Mouse (Mus musculus): ENCODE data around the gene Prc1.

Prc1 gene

DNA sequence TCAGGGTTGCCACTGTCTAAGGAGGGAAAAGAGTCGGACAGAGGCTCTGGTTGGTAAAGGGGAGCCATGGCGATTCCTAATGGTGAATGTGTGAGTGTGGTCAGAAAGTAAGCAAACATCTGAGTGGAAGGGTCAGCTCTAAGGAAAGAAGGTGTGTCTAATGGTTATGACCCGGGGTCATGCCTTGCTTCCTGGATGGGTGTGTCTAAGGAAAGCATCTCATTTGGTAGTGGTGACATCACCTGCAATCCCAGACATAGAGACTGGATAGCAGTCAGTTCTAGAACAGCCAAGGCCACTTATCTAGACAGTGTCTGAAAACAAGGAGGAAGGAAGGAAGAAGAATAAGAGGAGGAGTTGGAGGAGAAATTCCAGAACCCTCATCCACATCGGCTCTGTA lies 40.6 kb downstream of the Prc1 start:
- no peak for DNase-seq (ENCODE audit: low read depth, low spot score)

DNA sequence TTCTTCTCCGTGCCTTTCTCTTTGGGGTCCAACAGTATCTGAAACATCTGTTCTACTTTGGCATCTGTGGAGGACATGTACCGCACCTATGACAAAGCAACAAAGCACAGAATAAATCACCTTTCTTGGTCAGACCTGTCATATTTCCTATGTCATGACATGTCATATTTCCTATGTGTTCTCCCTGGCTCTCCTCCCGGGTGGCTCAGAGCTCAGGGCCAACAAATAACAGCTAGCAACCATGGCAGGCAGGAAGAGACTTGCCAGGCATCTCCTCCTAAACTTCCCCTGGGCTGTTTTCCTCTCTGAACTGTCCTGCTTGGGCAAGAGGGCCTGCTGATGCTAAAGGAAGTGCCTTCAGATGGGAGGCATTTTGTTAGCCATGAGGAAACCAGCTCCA lies 42.7 kb downstream of the Prc1 start:
- DNase-seq (ENCODE audit: low read depth, low spot score) = no peak

DNA sequence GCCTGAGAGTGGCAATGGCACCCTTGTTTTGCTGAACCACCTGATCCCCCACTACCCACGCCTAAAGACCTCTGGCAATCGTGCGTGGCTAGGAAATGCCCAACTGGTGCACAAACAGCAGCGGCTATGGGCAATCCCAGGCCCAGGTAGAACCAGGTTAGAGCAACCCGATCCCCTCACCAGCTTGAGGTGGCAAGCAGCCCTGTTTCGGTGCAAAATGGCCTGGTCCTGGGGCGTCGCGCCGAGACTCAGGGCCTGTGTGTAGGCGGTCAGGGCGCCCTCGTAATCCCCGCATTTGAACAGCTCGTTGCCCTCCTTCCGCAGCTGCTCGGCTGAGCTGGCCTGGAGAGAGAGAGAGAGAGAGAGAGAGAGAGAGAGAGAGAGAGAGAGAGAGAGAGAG lies 45.1 kb downstream of the Prc1 start:
- no peak for DNase-seq (ENCODE audit: low read depth, low spot score)

DNA sequence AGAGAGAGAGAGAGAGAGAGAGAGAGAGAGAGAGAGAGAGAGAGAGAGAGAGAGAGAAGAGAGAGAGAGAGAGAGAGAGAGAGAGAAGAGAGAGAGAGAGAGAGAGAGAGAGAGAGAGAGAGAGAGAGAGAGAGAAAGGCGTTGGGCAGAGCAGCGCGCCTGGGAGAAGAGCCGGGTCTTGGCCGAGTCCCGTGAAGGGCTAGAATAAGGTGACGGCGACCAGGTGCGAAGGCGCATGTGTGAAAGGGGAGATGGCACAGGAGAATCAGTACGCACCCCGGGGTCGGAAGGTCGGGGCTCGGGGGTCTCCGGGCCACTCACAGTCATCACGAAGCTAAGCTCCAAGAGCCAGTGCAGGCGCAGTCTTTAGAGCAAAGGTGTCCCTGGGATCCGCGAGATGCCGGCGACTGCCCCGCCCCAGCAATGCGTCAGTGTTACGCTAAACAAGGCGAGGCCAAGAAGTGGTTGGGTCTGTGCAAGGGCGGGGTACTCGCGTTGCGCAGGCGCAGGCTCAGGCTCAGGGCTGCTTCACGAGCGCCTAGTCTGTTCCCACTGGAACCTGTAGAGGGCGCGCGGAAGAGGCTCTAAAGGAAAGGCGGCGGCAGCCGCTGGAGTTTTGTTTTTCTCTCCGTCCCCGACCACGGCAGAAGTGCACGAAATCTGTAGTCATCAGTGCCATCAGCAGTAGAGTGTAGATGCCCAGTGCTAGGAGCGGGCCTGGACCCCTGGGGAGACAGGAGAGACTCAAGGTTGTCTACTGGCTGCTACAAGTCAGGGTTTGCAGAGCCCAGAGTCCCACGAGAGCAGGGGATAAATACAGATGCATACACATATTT lies 45.8 kb downstream of the Prc1 start:
- peak; percentile 97 for DNase-seq (ENCODE audit: low read depth, low spot score)

- DNase-seq (ENCODE audit: low read depth, low spot score) = no peak
Observed at GRCm38 (mm10) chr7:80340793-80341192, 46.5 kb downstream of the Prc1 start, which contains the start of gene Unc45a. Gene Unc45a (minus strand): TSS chr7:80341005.

- no peak for DNase-seq (ENCODE audit: low read depth, low spot score)
Observed at GRCm38 (mm10) chr7:80341793-80342192, 47.5 kb downstream of the Prc1 start.

- DNase-seq (ENCODE audit: low read depth, low spot score) = peak; percentile 93
Observed at GRCm38 (mm10) chr7:80342858-80343257, 48.6 kb downstream of the Prc1 start, which contains the start of gene Hddc3. Gene Hddc3 (plus strand): TSS chr7:80343104.

- DNase-seq (ENCODE audit: low read depth, low spot score) = no peak
Observed at GRCm38 (mm10) chr7:80343270-80344018, 49.2 kb downstream of the Prc1 start.

DNA sequence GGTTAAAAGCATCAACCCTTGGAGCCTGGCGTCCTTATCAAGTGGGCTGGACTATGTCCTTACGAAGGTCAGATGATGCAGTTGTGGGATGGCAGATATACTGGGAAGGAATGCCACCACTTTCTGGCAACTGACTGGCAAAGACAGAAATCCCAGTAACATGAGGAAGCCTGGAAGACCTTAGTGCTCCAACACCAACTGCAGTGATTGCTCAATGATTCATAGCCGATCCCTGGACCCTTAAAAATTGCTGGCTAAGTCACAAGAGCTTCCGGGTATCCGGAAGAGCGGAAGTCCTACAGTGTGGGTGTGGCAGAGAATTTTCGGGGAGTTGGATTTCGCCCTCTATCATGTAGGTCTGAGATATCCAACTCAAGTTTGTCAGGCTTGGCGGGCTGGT lies 51.9 kb downstream of the Prc1 start:
- DNase-seq (ENCODE audit: low read depth, low spot score) = no peak

- DNase-seq (ENCODE audit: low read depth, low spot score) = no peak
Observed at GRCm38 (mm10) chr7:80346830-80347229, 52.6 kb downstream of the Prc1 start.

DNA sequence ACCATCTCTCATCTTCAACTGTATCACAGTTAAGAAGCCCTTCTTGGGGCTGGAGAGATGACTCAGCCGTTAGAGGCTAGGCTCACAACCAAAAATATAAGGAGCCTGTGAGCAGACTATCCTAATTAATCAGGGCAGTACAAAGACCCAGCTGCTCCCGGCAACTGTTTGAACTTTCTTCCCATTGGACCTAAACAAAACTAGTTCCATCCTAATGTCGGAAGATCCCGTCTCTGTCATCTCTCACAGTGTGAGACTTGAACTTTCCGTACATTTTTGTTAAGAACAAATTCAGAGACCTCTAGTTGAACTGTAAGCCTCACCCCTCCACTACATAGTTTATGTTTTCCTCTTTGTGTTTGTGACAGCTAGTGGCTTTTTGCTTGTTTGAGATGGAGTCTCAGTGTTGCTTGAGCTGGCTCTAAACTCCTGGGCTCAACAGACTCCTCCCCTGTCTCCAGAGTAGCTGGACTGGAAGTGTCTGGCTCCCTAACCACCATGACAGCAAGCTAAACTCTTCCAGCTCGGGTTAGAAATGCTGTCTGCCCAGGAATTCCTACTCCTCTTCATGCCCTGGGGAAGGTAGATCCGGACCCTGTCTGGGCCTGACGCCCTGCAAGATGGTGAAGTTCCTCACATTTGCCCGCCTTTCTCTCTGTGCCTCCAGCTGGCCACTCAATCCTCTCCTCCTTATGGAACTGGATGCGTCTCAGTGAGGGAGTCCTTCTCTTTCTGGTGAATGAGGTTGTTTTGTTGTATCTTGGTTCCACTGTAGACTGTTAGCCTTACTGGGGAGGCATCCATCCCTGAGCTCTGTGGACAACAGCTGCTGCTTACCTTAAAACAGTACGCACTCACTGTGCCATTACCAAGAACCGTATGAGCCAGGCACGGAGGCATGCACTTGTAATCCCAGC lies 53.7 kb downstream of the Prc1 start:
- no peak for DNase-seq (ENCODE audit: low read depth, low spot score)

GRCm38 (mm10) chr7:80350808-80351207 lies 56.6 kb downstream of the Prc1 start:
- no peak for DNase-seq (ENCODE audit: low read depth, low spot score)

DNA sequence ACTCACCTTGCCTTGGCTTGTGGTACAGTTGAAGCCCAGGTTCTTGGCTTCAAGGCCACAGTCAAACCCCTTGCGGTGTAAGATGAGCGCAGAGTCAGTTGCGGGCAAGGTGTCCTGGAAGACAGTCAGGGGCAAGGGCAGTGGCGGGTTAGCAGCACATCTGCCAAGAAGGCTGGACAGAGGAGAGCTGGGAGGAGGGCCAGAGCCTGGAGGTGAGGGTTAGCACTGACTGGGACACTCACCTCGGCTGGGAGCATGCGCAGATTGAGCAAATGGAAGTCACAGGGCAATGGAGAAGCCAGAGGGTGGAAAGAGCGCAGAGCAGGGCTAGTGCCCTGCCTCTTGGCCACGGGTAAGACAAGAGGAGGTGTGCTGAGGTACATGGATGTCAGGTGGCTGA lies 58.7 kb downstream of the Prc1 start:
- DNase-seq (ENCODE audit: low read depth, low spot score) = no peak

DNA sequence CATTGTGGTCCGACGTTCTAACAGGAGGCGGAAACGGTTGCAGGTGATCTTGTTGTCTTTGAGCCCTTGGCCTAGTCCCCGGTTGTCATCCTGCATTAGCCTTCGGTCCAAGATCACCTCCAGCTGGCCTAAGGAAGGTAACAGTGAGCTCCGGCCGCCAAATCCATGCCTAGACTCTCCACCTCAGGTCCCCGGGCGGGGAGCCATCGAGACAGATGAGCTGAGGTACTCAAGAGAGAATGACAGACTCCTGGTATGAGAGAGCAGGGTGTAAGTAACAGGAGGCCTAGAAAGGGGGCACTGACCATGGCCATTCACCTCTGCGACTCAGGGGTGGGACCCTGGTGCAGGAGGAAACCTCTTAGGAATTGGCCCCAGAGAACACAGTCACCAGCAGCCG lies 62.1 kb downstream of the Prc1 start:
- DNase-seq (ENCODE audit: low read depth, low spot score) = no peak

DNA sequence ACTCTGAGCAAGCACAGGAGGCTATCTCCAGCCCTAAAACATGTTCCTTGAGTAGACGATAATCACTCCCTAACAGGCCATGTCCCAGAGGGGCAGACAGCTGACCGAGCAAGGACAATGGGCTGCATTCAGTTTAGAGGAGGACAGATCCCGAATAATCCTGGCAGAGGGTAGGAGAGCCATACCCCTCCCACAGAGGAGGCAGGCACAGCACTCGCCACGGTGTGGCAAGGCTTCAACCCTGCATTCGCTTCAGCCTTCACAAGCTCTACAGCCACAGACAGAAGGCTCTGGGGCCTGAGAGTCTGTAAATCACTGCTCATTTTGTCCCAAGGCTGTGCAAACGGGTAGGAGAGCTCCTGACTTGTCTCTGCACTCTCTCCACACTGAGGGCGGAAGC lies 62.9 kb downstream of the Prc1 start:
- DNase-seq (ENCODE audit: low read depth, low spot score) = no peak

GRCm38 (mm10) chr7:80358039-80358438 lies 63.8 kb downstream of the Prc1 start:
- no peak for DNase-seq (ENCODE audit: low read depth, low spot score)

DNA sequence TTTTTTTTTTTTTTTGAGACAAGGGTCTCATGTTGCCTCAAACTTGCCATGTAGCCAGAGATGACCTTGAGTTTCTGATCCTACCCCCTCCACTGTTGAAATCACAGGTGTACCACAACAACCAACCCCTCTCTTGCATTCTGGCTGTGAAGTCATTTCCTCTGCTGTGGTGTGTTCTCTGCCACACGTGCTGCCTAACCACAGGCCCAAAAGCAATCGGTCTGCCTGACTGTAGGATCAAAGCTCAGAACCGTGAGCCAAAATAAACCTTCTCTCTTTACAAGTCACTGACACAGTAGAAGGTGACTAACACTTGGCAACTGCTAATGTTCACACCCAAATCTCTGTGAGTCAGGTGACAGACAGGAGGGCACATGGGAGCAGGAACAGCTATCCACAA lies 66.2 kb downstream of the Prc1 start:
- no peak for DNase-seq (ENCODE audit: low read depth, low spot score)

DNA sequence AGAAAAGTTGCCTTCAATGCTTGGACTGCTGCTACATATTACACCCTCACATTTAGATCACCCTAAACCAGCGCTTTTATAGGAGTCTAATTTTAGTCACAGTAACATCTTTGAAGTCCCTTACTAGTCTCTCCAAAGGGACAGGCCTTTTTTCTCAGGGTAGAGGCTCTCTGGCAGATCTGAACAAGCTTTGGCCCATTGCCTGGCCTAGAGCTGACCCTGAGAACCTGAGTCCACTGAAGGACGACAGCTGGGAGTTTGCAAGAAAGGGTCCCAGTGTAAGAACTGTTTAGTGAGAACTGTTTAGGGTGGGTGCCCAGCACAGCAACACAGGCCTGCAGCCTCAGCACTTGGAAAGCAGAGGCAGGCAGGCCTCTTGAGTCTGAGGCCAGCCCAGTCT lies 71.5 kb downstream of the Prc1 start:
- DNase-seq (ENCODE audit: low read depth, low spot score) = no peak
